Mouse (Mus musculus) liver, adult 2 months (tissue): ENCODE results near the gene Snrpa1. TPM values are rescaled to one million over a fixed set of nuclear protein-coding genes. Genes with fewer than 3 reads are reported as not detected.

Source experiments
- DNase-seq: peaks from one replicate; pipeline ENCODE4 v3.0.0-alpha.2; 2011; ENCODE audit warnings: low read depth, low spot score; ENCODE audit errors: extremely low read depth
- H3K27ac ChIP-seq: fragments of 200-500 bp; replicated peaks from 2 replicates; pipeline ENCODE4 v1.5.1; 2012; ENCODE audit warnings: low read depth, mild to moderate bottlenecking, control low read depth, inconsistent platforms, low read length; ENCODE audit not compliant: insufficient read depth
- H3K27me3 ChIP-seq: fragments of 200-500 bp; 2 replicates; pipeline ENCODE4 v1.6.1; 2012; ENCODE audit warnings: mild to moderate bottlenecking, moderate library complexity, low read length, inconsistent platforms; ENCODE audit not compliant: control insufficient read depth, insufficient read depth
- H3K36me3 ChIP-seq: fragments of 200-500 bp; 2 replicates; pipeline ENCODE4 v1.6.1; 2012; ENCODE audit warnings: low read length, inconsistent platforms; ENCODE audit not compliant: control insufficient read depth, insufficient read depth
- H3K4me1 ChIP-seq: fragments of 200-500 bp; 2 replicates; pipeline ENCODE4 v1.6.1; 2011; ENCODE audit warnings: low read length; ENCODE audit not compliant: control insufficient read depth, insufficient read depth
- H3K4me3 ChIP-seq: fragments of 200-500 bp; 2 replicates; pipeline ENCODE4 v1.5.1; 2011; ENCODE audit warnings: low read depth, mild to moderate bottlenecking, control low read depth, low read length, moderate library complexity; ENCODE audit not compliant: insufficient read depth
- H3K79me2 ChIP-seq: fragments of 200-500 bp; 2 replicates; pipeline ENCODE4 v1.6.1; 2012; ENCODE audit warnings: inconsistent platforms, mild to moderate bottlenecking, low read length, moderate library complexity; ENCODE audit not compliant: control insufficient read depth, insufficient read depth
- H3K9ac ChIP-seq: fragments of 200-500 bp; 2 replicates; pipeline ENCODE4 v1.6.1; 2012; ENCODE audit warnings: low read depth, mild to moderate bottlenecking, control low read depth, inconsistent platforms, low read length
- CTCF ChIP-seq: fragments of 200-500 bp; IDR thresholded peaks from 2 replicates; pipeline ENCODE4 v1.5.1; 2011; ENCODE audit warnings: low read depth, low read length, control low read depth
- POLR2A ChIP-seq: fragments of 200-500 bp; IDR thresholded peaks from 2 replicates; pipeline ENCODE4 v1.6.1; 2011; ENCODE audit warnings: low read length, control low read depth; ENCODE audit not compliant: insufficient read depth; ENCODE audit errors: extremely low read depth
- WGBS: fragments of 180-500 bp; shearing (Covaris S2); methylation state at CpG from one replicate; pipeline ENCODE4 v1.1.7; 2018; 5-methylcytosine and 5-hydroxymethylcytosine counted together
- polyA plus RNA-seq: library from polyadenylated mRNA; depleted of rRNA; stranded (reverse); fragments of >200 nt; gene quantifications from 2 replicates; pipeline ENCODE4 v1.2.3, GENCODE M21; 2012
- total RNA-seq: library from RNA; depleted of rRNA; stranded (reverse); fragments of >200 nt; gene quantifications from 2 replicates; pipeline ENCODE4 v1.2.3, GENCODE M21; 2014

Gene Snrpa1
- total and polyA plus RNA-seq, 2 experiments, result 9.8 to 18.9 TPM

DNA sequence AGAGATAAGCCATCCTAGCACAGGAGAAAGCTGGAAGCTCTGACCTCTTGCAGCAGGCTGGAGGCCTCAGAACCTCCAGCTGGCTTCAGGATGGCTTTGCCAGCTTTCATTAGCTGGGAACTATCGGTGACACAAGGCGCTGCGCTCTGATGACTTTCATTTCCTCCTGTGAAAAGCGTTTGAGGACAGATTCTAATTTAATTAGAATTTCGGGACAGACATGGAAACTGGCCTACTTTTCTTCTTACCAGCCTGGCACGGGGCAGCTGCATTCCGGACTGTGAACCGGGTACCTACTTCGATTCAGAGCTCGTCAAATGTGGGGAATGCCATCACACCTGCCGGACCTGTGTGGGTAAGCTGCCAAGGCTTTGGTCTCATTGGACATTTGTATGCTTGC lies 20.1 kb upstream of the Snrpa1 start:
- H3K9ac ChIP-seq, result no peak overlapping the region
- H3K4me3 ChIP-seq, result no peak overlapping the region
- 87% methylated on average over 11 of the region's 11 CpGs for WGBS
- no peaks in the 10 kb centered on the region for H3K79me2 ChIP-seq
- H3K27ac ChIP-seq, result no peak overlapping the region
- no peaks in the 10 kb centered on the region for H3K4me1 ChIP-seq
- no peaks in the 10 kb centered on the region for H3K27me3 ChIP-seq
- no peak for DNase-seq
- H3K36me3 ChIP-seq, result peaks cover 13% of the 10 kb centered on the region
- TF ChIP-seq POLR2A (no peak), CTCF (no peak)

DNA sequence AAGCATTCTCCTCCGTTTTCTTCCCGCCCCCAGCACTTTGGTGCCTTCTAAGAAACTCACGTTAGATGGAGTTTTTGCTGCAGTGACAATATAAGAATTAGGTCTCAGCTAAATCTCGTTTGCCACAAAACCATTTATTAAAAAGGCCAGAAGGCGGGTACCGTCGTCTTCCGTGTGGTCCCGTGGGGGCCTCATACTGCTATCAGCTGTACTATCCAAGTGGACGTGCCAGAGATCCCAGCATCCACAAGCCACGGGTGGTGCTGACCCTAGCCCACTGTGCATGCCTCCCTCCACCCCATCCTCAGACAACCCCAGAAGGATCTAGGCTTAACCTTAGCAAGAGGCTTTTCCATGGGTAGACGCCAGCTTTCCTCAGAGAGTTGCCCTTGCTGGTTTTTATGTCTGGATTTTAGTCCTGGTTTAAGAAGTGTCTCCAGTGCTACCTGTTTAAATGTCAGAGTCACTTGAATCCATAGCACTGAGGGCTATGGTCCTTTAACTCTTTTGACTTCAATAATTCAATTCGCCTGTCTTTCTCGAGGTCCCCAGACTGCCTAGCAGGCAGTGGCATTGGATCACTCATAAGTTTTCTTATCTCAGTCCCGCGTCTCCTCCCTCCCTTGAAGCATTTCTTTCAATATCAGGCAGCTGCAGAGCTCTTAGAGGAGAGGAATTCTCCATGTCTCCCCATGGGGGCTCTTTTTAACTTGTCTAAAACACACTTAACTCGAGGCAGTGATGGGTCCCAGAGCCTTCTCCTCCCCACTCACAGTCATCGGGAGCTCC lies 18.6 kb upstream of the Snrpa1 start:
- WGBS, result 89% methylated on average over 18 of the region's 18 CpGs
- no peak for TF ChIP-seq CTCF
- TF ChIP-seq POLR2A, result no peak
- H3K36me3 ChIP-seq, result peaks cover 8% of the 10 kb centered on the region
- no peak overlapping the region for H3K4me3 ChIP-seq
- no peaks in the 10 kb centered on the region for H3K4me1 ChIP-seq
- H3K27me3 ChIP-seq, result no peaks in the 10 kb centered on the region
- H3K9ac ChIP-seq, result no peak overlapping the region
- H3K27ac ChIP-seq, result no peak overlapping the region
- no peak for DNase-seq
- H3K79me2 ChIP-seq, result no peaks in the 10 kb centered on the region

DNA sequence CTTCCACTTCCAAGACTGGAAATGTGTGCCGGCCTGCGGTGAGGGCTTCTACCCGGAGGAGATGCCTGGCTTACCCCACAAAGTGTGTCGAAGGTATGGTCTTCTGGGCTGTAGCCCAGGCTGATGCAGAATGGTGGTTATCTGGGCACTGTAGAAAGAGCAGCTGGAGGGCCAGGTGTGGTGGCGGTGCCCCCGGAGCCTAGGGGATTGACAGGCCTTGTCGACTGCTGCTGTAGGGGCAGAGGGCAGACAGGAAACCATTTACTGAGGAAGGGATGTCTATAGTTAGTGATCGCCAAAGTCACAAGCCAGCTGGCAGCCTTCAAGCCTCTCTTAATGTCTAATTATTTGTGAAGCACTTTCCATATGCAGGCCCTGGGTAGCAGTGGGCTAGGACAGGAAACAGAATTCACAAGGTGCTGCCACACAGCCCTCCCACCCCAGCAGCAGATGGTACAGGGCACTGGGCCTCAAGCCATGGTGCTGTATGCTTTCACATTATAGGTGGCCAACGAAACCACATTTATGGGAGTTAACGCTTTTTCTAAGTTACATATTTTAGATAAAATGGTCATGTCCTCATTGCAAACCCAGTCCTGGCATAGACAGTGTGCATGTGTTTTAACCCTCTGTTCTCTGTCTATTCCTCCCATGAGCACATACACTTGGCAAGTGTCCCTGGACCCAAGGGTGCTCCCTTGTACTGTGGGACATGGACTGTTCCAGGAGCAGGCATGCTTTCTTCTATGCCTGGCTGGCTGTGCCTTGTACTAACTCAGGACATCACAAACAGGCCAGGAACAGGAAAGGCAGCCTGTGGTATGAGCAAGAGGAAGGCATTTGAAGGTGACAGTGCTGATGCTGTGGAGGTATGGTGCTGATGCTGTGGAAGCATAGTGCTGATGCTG lies 15.0 kb upstream of the Snrpa1 start, which contains the start of gene Gm45213:
TSS of gene Gm45213 (plus strand) at position 51 of the 908 bp plus-strand sequence.
- Histone ChIP-seq H3K27ac (no peak within 1 kb of the TSS), H3K36me3 (peaks cover 7% of the 10 kb centered on the region), H3K27me3 (no peaks in the 10 kb centered on the region), H3K4me3 (no peak within 1 kb of the TSS), H3K4me1 (no peaks in the 10 kb centered on the region), H3K79me2 (no peaks in the 10 kb centered on the region), H3K9ac (no peak within 1 kb of the TSS)
- TF ChIP-seq POLR2A (no peak), CTCF (no peak)
- DNase-seq, result no peak
- 85% methylated on average over 10 of the region's 10 CpGs for WGBS

DNA sequence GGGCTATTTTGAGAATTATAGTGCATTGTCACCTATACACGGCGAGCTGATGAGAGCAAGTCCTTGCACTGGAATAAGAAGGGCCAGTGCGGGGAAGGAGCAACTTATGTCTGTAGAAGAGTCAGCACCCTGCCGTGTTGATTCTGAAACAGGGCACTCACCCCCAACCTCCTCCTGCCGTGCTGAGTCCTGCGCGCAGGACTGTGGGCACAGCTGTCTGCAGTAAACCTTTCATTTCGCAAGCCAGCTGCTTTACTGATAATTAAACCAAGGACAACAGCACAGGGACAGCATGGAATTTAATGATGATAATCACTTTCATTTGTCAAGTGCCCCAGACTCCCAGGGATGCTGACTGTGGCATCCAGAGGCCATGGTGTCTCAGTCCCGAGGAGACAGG lies 14.2 kb upstream of the Snrpa1 start:
- Histone ChIP-seq H3K9ac (no peak overlapping the region), H3K27ac (no peak overlapping the region), H3K4me1 (no peaks in the 10 kb centered on the region), H3K79me2 (no peaks in the 10 kb centered on the region), H3K36me3 (peaks cover 9% of the 10 kb centered on the region), H3K27me3 (no peaks in the 10 kb centered on the region), H3K4me3 (no peak overlapping the region)
- 74% methylated on average over 9 of the region's 9 CpGs for WGBS
- no peak for DNase-seq
- TF ChIP-seq POLR2A, result no peak
- TF ChIP-seq CTCF, result no peak

DNA sequence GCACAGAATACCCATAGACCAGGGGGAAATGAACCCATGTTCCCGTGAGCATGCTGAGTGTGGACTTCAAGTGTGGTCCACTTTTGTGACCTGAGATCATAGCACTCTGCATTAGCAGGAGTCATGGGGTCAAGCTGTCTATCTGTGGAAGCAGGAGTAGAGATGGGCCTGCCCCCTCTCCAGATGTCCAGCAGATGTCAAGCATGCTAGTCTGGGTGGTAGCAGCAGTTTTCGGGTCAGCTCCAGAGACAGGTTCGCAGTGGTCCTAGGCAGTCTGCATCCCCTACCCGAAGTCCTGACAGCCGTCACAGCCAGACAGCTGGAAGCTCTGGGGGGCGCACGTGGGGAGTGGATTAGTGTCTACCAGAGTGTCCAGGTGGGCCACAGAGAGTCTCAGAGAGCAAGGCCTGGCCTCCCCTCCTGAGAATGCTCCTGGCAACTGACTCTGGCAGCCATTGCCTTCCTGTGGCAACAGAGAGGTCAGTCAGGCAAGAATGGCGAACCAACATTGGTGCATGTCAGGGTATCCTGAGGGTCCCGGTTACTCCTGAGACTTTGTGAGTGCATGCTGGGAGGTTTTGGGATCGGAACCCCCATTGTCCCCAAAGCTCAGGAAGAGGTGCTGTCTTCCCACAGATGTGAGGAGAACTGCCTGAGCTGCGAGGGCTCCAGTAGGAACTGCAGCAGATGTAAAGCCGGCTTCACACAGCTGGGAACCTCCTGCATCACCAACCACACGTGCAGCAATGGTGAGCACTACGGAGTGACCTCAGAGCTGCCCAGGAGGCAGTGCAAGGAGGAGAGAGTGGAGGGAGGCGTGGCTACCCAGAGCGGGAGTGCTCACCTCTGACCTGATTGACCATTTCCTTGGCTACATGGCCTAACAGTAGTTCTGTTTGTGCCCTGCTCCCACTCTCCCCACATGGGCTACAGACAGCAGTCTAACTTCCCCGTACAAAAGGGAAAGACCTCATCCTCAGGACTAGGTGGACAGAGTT lies 11.6 kb upstream of the Snrpa1 start:
- no peak overlapping the region for H3K4me3 ChIP-seq
- H3K27me3 ChIP-seq, result no peaks in the 10 kb centered on the region
- no peak overlapping the region for H3K9ac ChIP-seq
- no peaks in the 10 kb centered on the region for H3K4me1 ChIP-seq
- H3K27ac ChIP-seq, result no peak overlapping the region
- H3K79me2 ChIP-seq, result no peaks in the 10 kb centered on the region
- DNase-seq, result peak; percentile 44
- no peak for TF ChIP-seq CTCF
- no peak for TF ChIP-seq POLR2A
- WGBS, result 66% methylated on average over 17 of the region's 17 CpGs
- H3K36me3 ChIP-seq, result peaks cover 12% of the 10 kb centered on the region
